Mouse (Mus musculus) myocyte (in vitro differentiated cells): ENCODE results near the gene Gga3. TPM values are rescaled to one million over a fixed set of nuclear protein-coding genes. Genes with fewer than 3 reads are reported as not detected.

ENCODE experiments used
- H3K27me3 ChIP-seq: one replicate; pipeline ENCODE4 v1.6.1; 2011; ENCODE audit not compliant: control insufficient read depth, insufficient read depth, insufficient read length
- H3K36me3 ChIP-seq: one replicate; pipeline ENCODE4 v1.6.1; 2011; ENCODE audit not compliant: control insufficient read depth, insufficient read depth
- H3K4me2 ChIP-seq: one replicate; pipeline ENCODE4 v1.6.1; 2011; ENCODE audit warnings: low read depth, control low read depth
- H3K4me3 ChIP-seq: one replicate; pipeline ENCODE4 v1.5.1; 2011; ENCODE audit warnings: mild to moderate bottlenecking, control low read depth, moderate library complexity
- H3K79me2 ChIP-seq: one replicate; pipeline ENCODE4 v1.6.1; 2011; ENCODE audit not compliant: control insufficient read depth, insufficient read depth
- H3ac ChIP-seq: one replicate; pipeline ENCODE4 v1.6.1; 2011; ENCODE audit not compliant: control insufficient read depth, insufficient read length
- CEBPB ChIP-seq: IDR thresholded peaks from 2 replicates; pipeline ENCODE4 v1.6.1; 2011; ENCODE audit warnings: mild to moderate bottlenecking, moderate library complexity; ENCODE audit not compliant: poor library complexity, insufficient read depth, severe bottlenecking
- E2F4 ChIP-seq: IDR thresholded peaks from one replicate; pipeline ENCODE4 v1.6.1; 2011; ENCODE audit warnings: mild to moderate bottlenecking, control low read depth, moderate library complexity; ENCODE audit not compliant: insufficient read depth
- MAX ChIP-seq: IDR thresholded peaks from one replicate; pipeline ENCODE4 v1.6.1; 2011; ENCODE audit warnings: low read depth, mild to moderate bottlenecking, control low read depth
- MYOD1 ChIP-seq, 3 experiments: IDR thresholded peaks; one replicate each; pipeline ENCODE4 v1.6.1; 2011; ENCODE audit warnings: control low read depth in 2 of 3, low read depth in 2 of 3, mild to moderate bottlenecking in 2 of 3, moderate library complexity in 1 of 3; ENCODE audit not compliant: insufficient read length in 2 of 3, control insufficient read depth in 1 of 3
- MYOG ChIP-seq, 3 experiments: IDR thresholded peaks; one replicate each; pipeline ENCODE4 v1.6.1; 2011; ENCODE audit warnings: control low read depth in 2 of 3, low read depth in 2 of 3, mild to moderate bottlenecking in 2 of 3; ENCODE audit not compliant: insufficient read length in 2 of 3, control insufficient read depth in 1 of 3, insufficient read depth in 1 of 3
- POLR2A ChIP-seq: IDR thresholded peaks from one replicate; pipeline ENCODE4 v1.6.1; 2011; ENCODE audit warnings: low read depth, mild to moderate bottlenecking, control low read depth, moderate library complexity; ENCODE audit not compliant: insufficient read length
- POLR2AphosphoS2 ChIP-seq: IDR thresholded peaks from one replicate; pipeline ENCODE4 v1.6.1; 2011; ENCODE audit warnings: low read depth, control low read depth; ENCODE audit not compliant: insufficient read length
- REST ChIP-seq: IDR thresholded peaks from one replicate; pipeline ENCODE4 v1.6.1; 2011; ENCODE audit warnings: mild to moderate bottlenecking, control low read depth, moderate library complexity; ENCODE audit not compliant: insufficient read depth, insufficient read length
- SRF ChIP-seq: IDR thresholded peaks from one replicate; pipeline ENCODE4 v1.6.1; 2011; ENCODE audit warnings: low read depth; ENCODE audit not compliant: control insufficient read depth, insufficient read length
- TCF12 ChIP-seq: IDR thresholded peaks from one replicate; pipeline ENCODE4 v1.6.1; 2011; ENCODE audit warnings: mild to moderate bottlenecking, control low read depth; ENCODE audit not compliant: poor library complexity, insufficient read depth, severe bottlenecking
- TCF3 ChIP-seq: IDR thresholded peaks from one replicate; pipeline ENCODE4 v1.6.1; 2011; ENCODE audit warnings: low read depth, control low read depth; ENCODE audit not compliant: insufficient read length
- USF1 ChIP-seq: IDR thresholded peaks from one replicate; pipeline ENCODE4 v1.6.1; 2011; ENCODE audit warnings: low read depth, mild to moderate bottlenecking, control low read depth, moderate library complexity
- polyA plus RNA-seq: library from polyadenylated mRNA; unstranded; fragments of >200 nt; fragmentation: generic; extraction: Trizol; gene quantifications from one replicate; pipeline ENCODE4 v1.2.1, GENCODE M21; 2012; ENCODE audit warnings: missing spikeins

The Gga3 gene
- polyA plus RNA-seq, 1 experiment, result 16.4 TPM

- no peak overlapping the region for H3K4me3 ChIP-seq
- H3K36me3 ChIP-seq, result peaks cover 17% of the 10 kb centered on the region
- no peaks in the 10 kb centered on the region for H3K79me2 ChIP-seq
- H3K4me2 ChIP-seq, result no peak overlapping the region
- H3ac ChIP-seq, result no peak overlapping the region
- no peaks in the 10 kb centered on the region for H3K27me3 ChIP-seq
- TF ChIP-seq MAX (no peak), TCF3 (no peak), USF1 (no peak), TCF12 (no peak), POLR2A (no peak), MYOD1 (IDR thresholded peaks at IDR 0.05; ENCODE audit: control insufficient read depth in 1 of 3, insufficient read length in 2 of 3, low read depth in 2 of 3) (no peak), SRF (no peak)
Measured at GRCm38 (mm10) chr11:115611173-115611572, 7.3 kb upstream of the Gga3 start.

- Histone ChIP-seq H3K27me3 (no peaks in the 10 kb centered on the region), H3ac (no peak overlapping the region), H3K36me3 (peaks cover 19% of the 10 kb centered on the region), H3K4me2 (no peak overlapping the region), H3K79me2 (peaks cover 11% of the 10 kb centered on the region), H3K4me3 (no peak overlapping the region)
- TF ChIP-seq MAX (no peak), CEBPB (no peak), MYOD1 (IDR thresholded peaks at IDR 0.05; ENCODE audit: control insufficient read depth in 1 of 3, insufficient read length in 2 of 3, low read depth in 2 of 3) (no peak), REST (no peak), SRF (no peak), TCF12 (no peak), E2F4 (no peak), USF1 (no peak), POLR2A (no peak), MYOG (IDR thresholded peaks at IDR 0.05; ENCODE audit: control insufficient read depth in 1 of 3, insufficient read depth in 1 of 3, insufficient read length in 2 of 3, low read depth in 2 of 3) (no peak)
Measured at GRCm38 (mm10) chr11:115609576-115609975, 5.7 kb upstream of the Gga3 start.

GRCm38 (mm10) chr11:115608421-115609399, 4.9 kb upstream of the Gga3 start:
- TF ChIP-seq POLR2AphosphoS2 (peak; percentile 68), MYOG (IDR thresholded peaks at IDR 0.05; ENCODE audit: control insufficient read depth in 1 of 3, insufficient read depth in 1 of 3, insufficient read length in 2 of 3, low read depth in 2 of 3) (peak in 1 of 3 experiments; percentile 20), MYOD1 (IDR thresholded peaks at IDR 0.05; ENCODE audit: control insufficient read depth in 1 of 3, insufficient read length in 2 of 3, low read depth in 2 of 3) (no peak), POLR2A (peak; percentile 32)

GRCm38 (mm10) chr11:115606733-115607132, 2.9 kb upstream of the Gga3 start:
- H3K79me2 ChIP-seq, result peaks cover 35% of the 10 kb centered on the region
- no peak overlapping the region for H3K4me2 ChIP-seq
- H3ac ChIP-seq, result no peak overlapping the region
- no peak overlapping the region for H3K4me3 ChIP-seq
- peaks cover 19% of the 10 kb centered on the region for H3K36me3 ChIP-seq
- TF ChIP-seq E2F4 (no peak), REST (no peak), MYOG (IDR thresholded peaks at IDR 0.05; ENCODE audit: control insufficient read depth in 1 of 3, insufficient read depth in 1 of 3, insufficient read length in 2 of 3, low read depth in 2 of 3) (no peak), TCF3 (no peak), TCF12 (no peak)
- H3K27me3 ChIP-seq, result no peaks in the 10 kb centered on the region

More at GRCm38 (mm10) chr11:115608421-115609399, 4.9 kb upstream of the Gga3 start:
- Histone ChIP-seq H3K4me3 (no peak overlapping the region), H3K79me2 (peaks cover 17% of the 10 kb centered on the region), H3ac (no peak overlapping the region), H3K4me2 (no peak overlapping the region), H3K36me3 (peaks cover 19% of the 10 kb centered on the region), H3K27me3 (no peaks in the 10 kb centered on the region)

- peaks cover 19% of the 10 kb centered on the region for H3K36me3 ChIP-seq
- peak overlapping the region; percentile 82 for H3ac ChIP-seq
- peaks cover 54% of the 10 kb centered on the region for H3K79me2 ChIP-seq
- H3K4me3 ChIP-seq, result peak overlapping the region; percentile 96
- H3K4me2 ChIP-seq, result peak overlapping the region; percentile 98
- TF ChIP-seq MAX (no peak), TCF3 (no peak), REST (no peak), POLR2AphosphoS2 (no peak), TCF12 (no peak), MYOG (IDR thresholded peaks at IDR 0.05; ENCODE audit: control insufficient read depth in 1 of 3, insufficient read depth in 1 of 3, insufficient read length in 2 of 3, low read depth in 2 of 3) (no peak), SRF (no peak), E2F4 (no peak), MYOD1 (IDR thresholded peaks at IDR 0.05; ENCODE audit: control insufficient read depth in 1 of 3, insufficient read length in 2 of 3, low read depth in 2 of 3) (no peak), POLR2A (no peak), USF1 (no peak), CEBPB (no peak)
- H3K27me3 ChIP-seq, result no peaks in the 10 kb centered on the region
Measured at GRCm38 (mm10) chr11:115604304-115604696, 449 bp upstream of the Gga3 start.
